Mouse (Mus musculus) cortical plate, adult 2 months (tissue): Measurements from ENCODE around the gene Olfr159.

Source experiments
- CTCF ChIP-seq: fragments of 200-500 bp; IDR thresholded peaks from 2 replicates; pipeline ENCODE4 v1.5.1; 2011; ENCODE audit warnings: mild to moderate bottlenecking, control low read depth, low read length; ENCODE audit not compliant: insufficient read depth; ENCODE audit errors: extremely low read depth
- POLR2A ChIP-seq: fragments of 200-500 bp; IDR thresholded peaks from 2 replicates; pipeline ENCODE4 v1.6.1; 2011; ENCODE audit warnings: mild to moderate bottlenecking, low read length, control low read depth; ENCODE audit not compliant: insufficient read depth; ENCODE audit errors: extremely low read depth

DNA sequence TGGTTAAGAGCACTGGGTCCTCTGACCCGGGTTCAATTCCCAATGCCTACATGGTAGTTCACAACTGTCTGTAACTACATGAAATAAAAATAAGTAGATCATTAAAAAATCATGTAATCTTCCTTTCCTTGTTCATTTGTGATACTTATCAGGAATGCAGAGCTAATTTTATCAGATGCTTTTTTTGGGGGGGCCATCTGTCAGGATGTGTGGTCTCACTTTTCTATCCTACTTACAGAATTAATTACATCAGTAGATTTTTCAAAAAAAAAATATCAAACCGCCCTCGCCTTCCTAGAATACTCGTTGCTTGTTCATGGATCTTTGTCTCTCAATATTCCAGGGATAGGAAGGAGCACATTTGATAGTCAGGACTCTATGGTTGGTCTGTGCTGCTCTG lies 48.6 kb downstream of the Olfr159 start:
- TF ChIP-seq CTCF: no peak
- no peak for TF ChIP-seq POLR2A
